Mouse (Mus musculus) heart, embryonic 14.5 days (tissue): Measurements from ENCODE around the gene Ptgir. TPM values are rescaled to one million over a fixed set of nuclear protein-coding genes. Genes with fewer than 3 reads are reported as not detected.
A peak's percentile ranks its signal among the peaks of the same experiment; 100 is the strongest.

ENCODE experiments used
- ATAC-seq: fragments of 200-750 bp; cut with Nextera tagmentation; 2 replicates; pipeline ENCODE4 v1.8.0; 2017; ENCODE audit warnings: low read depth, moderate TSS enrichment; ENCODE audit not compliant: insufficient number of reproducible peaks, insufficient read depth, low FRiP score
- H3K27ac ChIP-seq, 2 experiments: fragments of 200-500 bp in 1 of 2; fragments of 300-500 bp in 1 of 2; sonication (generic) in 1 of 2; replicated peaks in 1 of 2; 2 replicates each; pipeline ENCODE4 v1.5.1; 2012 to 2014; ENCODE audit warnings: low read depth in 2 of 2, low read length in 2 of 2, control low read depth in 1 of 2, mild to moderate bottlenecking in 1 of 2, mixed read lengths in 1 of 2; ENCODE audit not compliant: control insufficient read depth in 1 of 2, insufficient read depth in 1 of 2
- H3K27me3 ChIP-seq: fragments of 300-500 bp; sonication (generic); 2 replicates; pipeline ENCODE4 v1.6.1; 2014; ENCODE audit warnings: mild to moderate bottlenecking, low read length, control low read depth; ENCODE audit not compliant: control insufficient read depth, insufficient read depth
- H3K36me3 ChIP-seq: fragments of 300-500 bp; sonication (generic); 2 replicates; pipeline ENCODE4 v1.6.1; 2014; ENCODE audit warnings: mild to moderate bottlenecking, control low read depth, low read length, mixed read lengths; ENCODE audit not compliant: control insufficient read depth, insufficient read depth
- H3K4me1 ChIP-seq, 2 experiments: fragments of 200-500 bp in 1 of 2; fragments of 300-500 bp in 1 of 2; sonication (generic) in 1 of 2; 2 replicates each; pipeline ENCODE4 v1.6.1; 2012 to 2014; ENCODE audit warnings: low read length in 2 of 2, control low read depth in 1 of 2, mixed read lengths in 1 of 2; ENCODE audit not compliant: control insufficient read depth in 2 of 2, insufficient read depth in 2 of 2
- H3K4me2 ChIP-seq: fragments of 300-500 bp; sonication (generic); 2 replicates; pipeline ENCODE4 v1.6.1; 2014; ENCODE audit warnings: mild to moderate bottlenecking, low read length
- H3K4me3 ChIP-seq, 2 experiments: fragments of 200-500 bp in 1 of 2; fragments of 300-500 bp in 1 of 2; sonication (generic) in 1 of 2; 2 replicates each; pipeline ENCODE4 v1.5.1; 2012 to 2014; ENCODE audit warnings: low read length in 2 of 2, mild to moderate bottlenecking in 2 of 2, control low read depth in 1 of 2, low read depth in 1 of 2, moderate library complexity in 1 of 2; ENCODE audit not compliant: control insufficient read depth in 1 of 2, insufficient read depth in 1 of 2
- H3K9ac ChIP-seq: fragments of 300-500 bp; sonication (generic); 2 replicates; pipeline ENCODE4 v1.6.1; 2014; ENCODE audit warnings: mild to moderate bottlenecking, low read length
- H3K9me3 ChIP-seq: fragments of 300-500 bp; sonication (generic); 2 replicates; pipeline ENCODE4 v1.6.1; 2016; ENCODE audit warnings: low read length, control low read depth; ENCODE audit not compliant: control insufficient read depth
- WGBS: fragments of 180-500 bp; shearing (Covaris S2); extraction: QIAGEN DNeasy Blood & Tissue Kit; methylation state at CpG from one replicate; pipeline ENCODE4 v1.1.7; 2014; 5-methylcytosine and 5-hydroxymethylcytosine counted together
- polyA plus RNA-seq: library from polyadenylated mRNA; unstranded; fragments of >200 nt; fragmentation: Nextera tagmentation; extraction: Ambion mirVana; gene quantifications from 2 replicates; pipeline ENCODE4 v1.2.1, GENCODE M21; 2014

The Ptgir gene
- polyA plus RNA-seq, 1 experiment from 2014 or later, result 0.38 TPM

- WGBS, result 2% methylated on average over 23 of the region's 23 CpGs
- peaks cover 18% of the 10 kb centered on the region for H3K27me3 ChIP-seq
- H3K4me2 ChIP-seq, result peak overlapping the region; percentile 68
- peaks cover 29% of the 10 kb centered on the region for H3K36me3 ChIP-seq
- H3K9ac ChIP-seq, result peak overlapping the region; percentile 64
- H3K27ac ChIP-seq, result peak overlapping the region; percentile 81 to 87
- peaks cover 7% of the 10 kb centered on the region for H3K9me3 ChIP-seq
- H3K4me1 ChIP-seq, result peaks cover 21 to 28% of the 10 kb centered on the region in 2 experiments
- ATAC-seq, result peak; percentile 70
- H3K4me3 ChIP-seq, result peak overlapping the region; percentile 1 to 23; a peak in 2 of 4 replicates
Observed at GRCm38 (mm10) chr7:16890944-16891343, 15.3 kb upstream of the Ptgir start.

GRCm38 (mm10) chr7:16891641-16892351, 14.5 kb upstream of the Ptgir start, which contains the start of gene Gng8:
Gene Gng8 (plus strand): TSS chr7:16891786.
- Histone ChIP-seq H3K4me1 (peaks cover 21 to 28% of the 10 kb centered on the region in 2 experiments), H3K27ac (peak within 1 kb of the TSS; percentile 81 to 87), H3K4me3 (peak within 1 kb of the TSS; percentile 23 to 40), H3K36me3 (peaks cover 21% of the 10 kb centered on the region), H3K9ac (peak within 1 kb of the TSS; percentile 64), H3K27me3 (peaks cover 22% of the 10 kb centered on the region), H3K4me2 (peak within 1 kb of the TSS; percentile 68), H3K9me3 (no peaks in the 10 kb centered on the region)
- under 1% methylated on average over 30 of the region's 30 CpGs for WGBS
- ATAC-seq, result peak; percentile 69

GRCm38 (mm10) chr7:16892352-16892730, 13.9 kb upstream of the Ptgir start:
- Histone ChIP-seq H3K9ac (peak overlapping the region; percentile 27; the same call in 1 of the 2 replicates), H3K4me1 (peaks cover 21 to 28% of the 10 kb centered on the region in 2 experiments), H3K27me3 (peaks cover 22% of the 10 kb centered on the region), H3K4me3 (peak overlapping the region; percentile 8 to 23; a peak in 3 of 4 replicates), H3K9me3 (no peaks in the 10 kb centered on the region), H3K36me3 (peaks cover 15% of the 10 kb centered on the region), H3K27ac (no peak overlapping the region), H3K4me2 (peak overlapping the region; percentile 68)
- 0 out of 2 replicates have a peak, but pooled peaks have one; percentile 2 for ATAC-seq
- 40% methylated on average over 9 of the region's 9 CpGs for WGBS

- 13% methylated on average over 6 of the region's 6 CpGs for WGBS
- Histone ChIP-seq H3K27me3 (peaks cover 22% of the 10 kb centered on the region), H3K36me3 (peaks cover 3% of the 10 kb centered on the region), H3K4me2 (peak overlapping the region; percentile 21; the same call in 1 of the 2 replicates), H3K27ac (no peak overlapping the region), H3K9ac (no peak overlapping the region; the same call in 1 of the 2 replicates), H3K9me3 (no peaks in the 10 kb centered on the region), H3K4me1 (peaks cover 21 to 28% of the 10 kb centered on the region in 2 experiments), H3K4me3 (no peak overlapping the region)
- ATAC-seq, result no peak
Observed at GRCm38 (mm10) chr7:16893612-16894011, 12.7 kb upstream of the Ptgir start.

- H3K27me3 ChIP-seq, result peaks cover 25% of the 10 kb centered on the region
- ATAC-seq, result no peak
- H3K4me1 ChIP-seq, result peaks cover 21 to 28% of the 10 kb centered on the region in 2 experiments
- H3K36me3 ChIP-seq, result no peaks in the 10 kb centered on the region
- no peak overlapping the region for H3K27ac ChIP-seq
- H3K9me3 ChIP-seq, result no peaks in the 10 kb centered on the region
- no peak overlapping the region for H3K9ac ChIP-seq
- H3K4me2 ChIP-seq, result peak overlapping the region; percentile 47; the same call in 1 of the 2 replicates
- 4% methylated on average over 4 of the region's 4 CpGs for WGBS
- H3K4me3 ChIP-seq, result no peak overlapping the region
Observed at GRCm38 (mm10) chr7:16894279-16894678, 12.0 kb upstream of the Ptgir start.

GRCm38 (mm10) chr7:16895000-16895399, 11.3 kb upstream of the Ptgir start:
- no peaks in the 10 kb centered on the region for H3K36me3 ChIP-seq
- WGBS, result under 1% methylated on average over 24 of the region's 24 CpGs
- H3K4me2 ChIP-seq, result peak overlapping the region; percentile 47
- H3K27ac ChIP-seq, result no peak overlapping the region
- 0 out of 2 replicates have a peak overlapping the region, but pooled peaks have one; percentile 9 for H3K9ac ChIP-seq
- ATAC-seq, result peak; percentile 8; the same call in 1 of the 2 replicates
- H3K4me1 ChIP-seq, result peaks cover 21 to 28% of the 10 kb centered on the region in 2 experiments
- peak overlapping the region; percentile 5 to 21 for H3K4me3 ChIP-seq
- H3K9me3 ChIP-seq, result no peaks in the 10 kb centered on the region
- peaks cover 31% of the 10 kb centered on the region for H3K27me3 ChIP-seq

- no peaks in the 10 kb centered on the region for H3K36me3 ChIP-seq
- H3K4me1 ChIP-seq, result peaks cover 21 to 25% of the 10 kb centered on the region in 2 experiments
- peaks cover 36% of the 10 kb centered on the region for H3K27me3 ChIP-seq
- no peaks in the 10 kb centered on the region for H3K9me3 ChIP-seq
- H3K4me3 ChIP-seq, result peak overlapping the region in 1 of 2 experiments; percentile 5; a peak in 2 of 4 replicates
- WGBS, result 33% methylated on average over 10 of the region's 10 CpGs
- H3K27ac ChIP-seq, result no peak overlapping the region
- no peak for ATAC-seq
- 0 out of 2 replicates have a peak overlapping the region, but pooled peaks have one; percentile 9 for H3K9ac ChIP-seq
- H3K4me2 ChIP-seq, result peak overlapping the region; percentile 47
Observed at GRCm38 (mm10) chr7:16895511-16895910, 10.8 kb upstream of the Ptgir start.
